Mouse (Mus musculus): ENCODE results near the gene Fbxw21.

DNA sequence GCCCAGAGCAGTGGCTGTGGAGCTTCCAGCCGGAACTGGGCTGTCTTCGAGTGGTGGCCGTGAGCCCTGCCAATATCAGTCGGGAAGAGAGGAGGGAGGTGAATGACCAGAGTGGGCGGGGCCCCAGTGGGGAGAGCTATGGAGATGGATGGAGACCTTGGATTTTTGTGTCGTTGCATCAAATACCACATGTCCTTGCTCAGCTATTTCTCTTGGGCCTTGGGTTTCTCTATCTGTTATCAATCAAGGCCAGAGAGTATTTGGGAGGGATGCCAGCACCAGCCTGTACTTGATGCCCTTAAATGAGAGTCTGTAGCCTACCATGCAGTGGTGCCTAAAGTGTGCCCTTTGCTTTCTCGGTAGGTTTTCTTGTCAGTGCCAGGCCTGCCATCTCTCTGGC, 58.6 kb downstream of the Fbxw21 start:
- TF ChIP-seq GATA1 (IDR thresholded peaks at IDR 0.05; ENCODE audit: low read length) (no peak), TAL1 (IDR thresholded peaks at IDR 0.05; ENCODE audit: low read length) (no peak)

All from erythroblast, embryonic 14.5 days (primary cell).